Mouse (Mus musculus): ENCODE data around the gene Plxnb1.

GRCm38 (mm10) chr9:109053366-109053765, 41.8 kb upstream of the Plxnb1 start:
- TF ChIP-seq MAX (IDR thresholded peaks at IDR 0.05; ENCODE audit: low read length) (no peak), GABPA (IDR thresholded peaks at IDR 0.05; ENCODE audit: insufficient replicate concordance, low read depth, low read length) (no peak), E2F4 (IDR thresholded peaks at IDR 0.05; ENCODE audit: insufficient replicate concordance, low read depth, low read length) (no peak), NRF1 (IDR thresholded peaks at IDR 0.05; ENCODE audit: low read depth, low read length) (no peak), CTCF (conservative IDR thresholded peaks at IDR 0.05 in 1 of 2, IDR thresholded peaks at IDR 0.05 in 1 of 2; ENCODE audit: low read depth in 2 of 2, low read length in 2 of 2) (no peak)

All from CH12.LX (cell line).